Mouse (Mus musculus) lung, adult 2 months (tissue): ENCODE results near the gene Ttn.

ENCODE experiments used
- CTCF ChIP-seq: fragments of 200-500 bp; IDR thresholded peaks from 2 replicates; pipeline ENCODE4 v1.5.1; 2011; ENCODE audit warnings: mild to moderate bottlenecking, low read length, control low read depth; ENCODE audit not compliant: insufficient read depth
- POLR2A ChIP-seq: fragments of 200-500 bp; IDR thresholded peaks from 2 replicates; pipeline ENCODE4 v1.6.1; 2011; ENCODE audit warnings: low read depth, mild to moderate bottlenecking, control low read depth, low read length, borderline replicate concordance; ENCODE audit errors: extremely low read depth

DNA sequence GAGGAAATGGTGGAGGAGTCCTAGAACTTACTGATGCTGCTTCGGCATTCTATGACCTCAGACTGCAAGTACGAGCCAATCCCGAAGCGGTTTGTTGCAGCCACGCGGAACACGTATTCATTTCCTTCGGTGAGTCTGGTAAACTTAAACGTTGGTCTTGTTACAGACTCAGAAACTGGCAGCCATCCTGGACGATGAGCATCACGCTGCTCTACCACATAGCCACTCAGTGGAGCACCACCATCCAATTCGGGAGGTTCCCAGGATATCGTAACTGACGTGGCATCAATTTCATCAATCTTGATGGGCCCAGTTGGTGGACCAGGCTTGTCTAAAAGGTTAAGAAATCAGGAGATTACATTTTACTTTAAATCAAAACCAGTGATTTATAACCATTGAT is 262.7 kb downstream of the Ttn start:
- TF ChIP-seq CTCF (no peak), POLR2A (no peak)
